Mouse (Mus musculus): ENCODE results near the gene Galnt15. TPM values are rescaled to one million over a fixed set of nuclear protein-coding genes. Genes with fewer than 3 reads are reported as not detected.
"Not testable (repeated sequence)": the region's sequence is repeated elsewhere in the genome, so short reads cannot be mapped to it uniquely, and the experiment has no call there.

Gene Galnt15
- polyA plus RNA-seq, 1 experiment from 2014 or later, result 0.73 TPM

- ATAC-seq (no peak), DNase-seq (ENCODE audit: low spot score) (no peak)
- no peaks in the 10 kb centered on the region for H3K9me3 ChIP-seq (ENCODE audit: low read length)
- peaks cover 16% of the 10 kb centered on the region for H3K36me3 ChIP-seq (ENCODE audit: insufficient read depth, low read length)
- H3K27ac ChIP-seq (ENCODE audit: low read length), result no peak overlapping the region
- H3K4me1 ChIP-seq (ENCODE audit: insufficient read depth, low read depth, low read length), result 0 out of 2 replicates have a peak, but pooled peaks cover 6% of the 10 kb centered on the region
- 95% methylated on average over 6 of the region's 6 CpGs for WGBS
- TF ChIP-seq CTCF (IDR thresholded peaks at IDR 0.05) (no peak), EP300 (IDR thresholded peaks at IDR 0.05) (no peak)
- H3K4me3 ChIP-seq (ENCODE audit: low read depth, low read length), result no peak overlapping the region
- H3K9ac ChIP-seq (replicated peaks; ENCODE audit: low read depth), result no peak overlapping the region
- H3K27me3 ChIP-seq (replicated peaks; ENCODE audit: insufficient read depth, low read length), result no peaks in the 10 kb centered on the region
- no peak overlapping the region for H3K4me2 ChIP-seq (replicated peaks; ENCODE audit: low read depth, low read length)
Observed at GRCm38 (mm10) chr14:32082891-32083290, 54.1 kb downstream of the Galnt15 start.

GRCm38 (mm10) chr14:32083466-32083865 lies 54.7 kb downstream of the Galnt15 start:
- TF ChIP-seq EP300 (IDR thresholded peaks at IDR 0.05) (no peak), CTCF (IDR thresholded peaks at IDR 0.05) (no peak)
- no peak overlapping the region for H3K4me3 ChIP-seq (ENCODE audit: low read depth, low read length)
- no peak overlapping the region for H3K27ac ChIP-seq (ENCODE audit: low read length)
- H3K27me3 ChIP-seq (replicated peaks; ENCODE audit: insufficient read depth, low read length), result no peaks in the 10 kb centered on the region
- WGBS, result 94% methylated on average over 2 of the region's 2 CpGs
- H3K4me2 ChIP-seq (replicated peaks; ENCODE audit: low read depth, low read length), result no peak overlapping the region
- DNase-seq (ENCODE audit: low spot score), result no peak
- H3K36me3 ChIP-seq (ENCODE audit: insufficient read depth, low read length), result peaks cover 16% of the 10 kb centered on the region
- H3K4me1 ChIP-seq (ENCODE audit: insufficient read depth, low read depth, low read length), result 0 out of 2 replicates have a peak, but pooled peaks cover 6% of the 10 kb centered on the region
- ATAC-seq, result no peak
- H3K9ac ChIP-seq (replicated peaks; ENCODE audit: low read depth), result no peak overlapping the region
- H3K9me3 ChIP-seq (ENCODE audit: low read length), result no peaks in the 10 kb centered on the region

GRCm38 (mm10) chr14:32084761-32085485 lies 56.1 kb downstream of the Galnt15 start, which contains the start of gene Oxnad1:
Oxnad1 (plus strand) TSS chr14:32085374.
- Histone ChIP-seq H3K4me1 (ENCODE audit: insufficient read depth, low read depth, low read length) (0 out of 2 replicates have a peak, but pooled peaks cover 6% of the 10 kb centered on the region), H3K36me3 (ENCODE audit: insufficient read depth, low read length) (peaks cover 16% of the 10 kb centered on the region), H3K4me3 (ENCODE audit: low read depth, low read length) (peak within 1 kb of the TSS; percentile 58), H3K9me3 (ENCODE audit: low read length) (no peaks in the 10 kb centered on the region), H3K27me3 (replicated peaks; ENCODE audit: insufficient read depth, low read length) (no peaks in the 10 kb centered on the region), H3K27ac (ENCODE audit: low read length) (peak within 1 kb of the TSS; percentile 83), H3K4me2 (replicated peaks; ENCODE audit: low read depth, low read length) (peak within 1 kb of the TSS; percentile 70), H3K9ac (replicated peaks; ENCODE audit: low read depth) (peak within 1 kb of the TSS; percentile 41)
- DNase-seq (ENCODE audit: low spot score) (peak; percentile 95), ATAC-seq (peak; percentile 93)
- WGBS, result 2% methylated on average over 22 of the region's 22 CpGs
- TF ChIP-seq EP300 (IDR thresholded peaks at IDR 0.05), result peak; percentile 68
- TF ChIP-seq CTCF (IDR thresholded peaks at IDR 0.05), result no peak

GRCm38 (mm10) chr14:32085486-32086201 lies 56.9 kb downstream of the Galnt15 start, which contains the start of gene Dph3:
Dph3 (minus strand) TSS chr14:32085729.
- DNase-seq (ENCODE audit: low spot score) (peak; percentile 99), ATAC-seq (peak; percentile 97)
- Histone ChIP-seq H3K9me3 (ENCODE audit: low read length) (no peaks in the 10 kb centered on the region), H3K4me2 (replicated peaks; ENCODE audit: low read depth, low read length) (peak within 1 kb of the TSS; percentile 70), H3K27ac (ENCODE audit: low read length) (peak within 1 kb of the TSS; percentile 83), H3K36me3 (ENCODE audit: insufficient read depth, low read length) (peaks cover 16% of the 10 kb centered on the region), H3K4me1 (ENCODE audit: insufficient read depth, low read depth, low read length) (0 out of 2 replicates have a peak, but pooled peaks cover 6% of the 10 kb centered on the region), H3K27me3 (replicated peaks; ENCODE audit: insufficient read depth, low read length) (no peaks in the 10 kb centered on the region), H3K4me3 (ENCODE audit: low read depth, low read length) (peak within 1 kb of the TSS; percentile 58), H3K9ac (replicated peaks; ENCODE audit: low read depth) (peak within 1 kb of the TSS; percentile 41)
- under 1% methylated on average over 43 of the region's 43 CpGs for WGBS
- TF ChIP-seq EP300 (IDR thresholded peaks at IDR 0.05) (no peak; the same call in 1 of the 2 replicates), CTCF (IDR thresholded peaks at IDR 0.05) (peak; percentile 66)

GRCm38 (mm10) chr14:32086226-32086625 lies 57.4 kb downstream of the Galnt15 start:
- H3K36me3 ChIP-seq (ENCODE audit: insufficient read depth, low read length), result peaks cover 11% of the 10 kb centered on the region
- 9% methylated on average over 8 of the region's 8 CpGs for WGBS
- peak overlapping the region; percentile 70 for H3K4me2 ChIP-seq (replicated peaks; ENCODE audit: low read depth, low read length)
- no peaks in the 10 kb centered on the region for H3K27me3 ChIP-seq (replicated peaks; ENCODE audit: insufficient read depth, low read length)
- TF ChIP-seq CTCF (IDR thresholded peaks at IDR 0.05) (no peak), EP300 (IDR thresholded peaks at IDR 0.05) (peak; percentile 78; the same call in 1 of the 2 replicates)
- H3K9me3 ChIP-seq (ENCODE audit: low read length), result no peaks in the 10 kb centered on the region
- peak; percentile 71 for DNase-seq (ENCODE audit: low spot score)
- 0 out of 2 replicates have a peak, but pooled peaks cover 6% of the 10 kb centered on the region for H3K4me1 ChIP-seq (ENCODE audit: insufficient read depth, low read depth, low read length)
- peak; percentile 10; the same call in 1 of the 2 replicates for ATAC-seq
- H3K9ac ChIP-seq (replicated peaks; ENCODE audit: low read depth), result peak overlapping the region; percentile 13; the same call in 1 of the 2 replicates
- peak overlapping the region; percentile 58 for H3K4me3 ChIP-seq (ENCODE audit: low read depth, low read length)
- H3K27ac ChIP-seq (ENCODE audit: low read length), result peak overlapping the region; percentile 83

GRCm38 (mm10) chr14:32087584-32088248 lies 58.9 kb downstream of the Galnt15 start:
- H3K36me3 ChIP-seq (ENCODE audit: insufficient read depth, low read length); H3K27me3 ChIP-seq (replicated peaks; ENCODE audit: insufficient read depth, low read length); H3K4me1 ChIP-seq (ENCODE audit: insufficient read depth, low read depth, low read length); H3K4me3 ChIP-seq (ENCODE audit: low read depth, low read length); H3K27ac ChIP-seq (ENCODE audit: low read length); DNase-seq (ENCODE audit: low spot score); ATAC-seq; H3K4me2 ChIP-seq (replicated peaks; ENCODE audit: low read depth, low read length); H3K9me3 ChIP-seq (ENCODE audit: low read length); H3K9ac ChIP-seq (replicated peaks; ENCODE audit: low read depth): not testable (repeated sequence)
- 83% methylated on average over 7 of the region's 7 CpGs for WGBS

Data from lung, postnatal 0 days (tissue).